Mouse (Mus musculus): Measurements from ENCODE around the gene Hbq1b.
"Not testable (repeated sequence)": the region's sequence is repeated elsewhere in the genome, so short reads cannot be mapped to it uniquely, and the experiment has no call there.

Gene Hbq1b

DNA sequence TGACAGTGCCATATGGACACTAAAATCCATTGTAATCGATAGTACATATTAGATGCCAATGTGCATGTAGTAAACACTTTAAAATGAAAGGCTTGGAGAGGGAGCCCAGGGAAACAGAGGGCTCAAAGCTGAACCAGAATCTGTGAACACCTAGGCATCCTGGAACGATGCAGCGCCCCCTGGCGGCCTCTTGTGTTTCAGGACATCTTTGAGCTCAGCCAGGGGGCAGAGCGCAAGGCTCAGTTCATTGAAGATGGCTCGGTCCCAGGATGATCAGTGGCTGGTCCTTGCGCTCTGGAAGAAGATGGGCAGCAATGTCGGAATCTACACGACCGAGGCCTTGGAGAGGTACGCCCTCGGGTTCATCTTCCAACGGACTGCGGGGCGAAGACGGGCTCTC, 13.1 kb downstream of the Hbq1b start, which contains the start of gene Hbq1a:
Gene Hbq1a (plus strand): TSS at position 205 of the 400 bp plus-strand sequence.
- intact Hi-C loops (cut with DNase I), result not testable (repeated sequence)

DNA sequence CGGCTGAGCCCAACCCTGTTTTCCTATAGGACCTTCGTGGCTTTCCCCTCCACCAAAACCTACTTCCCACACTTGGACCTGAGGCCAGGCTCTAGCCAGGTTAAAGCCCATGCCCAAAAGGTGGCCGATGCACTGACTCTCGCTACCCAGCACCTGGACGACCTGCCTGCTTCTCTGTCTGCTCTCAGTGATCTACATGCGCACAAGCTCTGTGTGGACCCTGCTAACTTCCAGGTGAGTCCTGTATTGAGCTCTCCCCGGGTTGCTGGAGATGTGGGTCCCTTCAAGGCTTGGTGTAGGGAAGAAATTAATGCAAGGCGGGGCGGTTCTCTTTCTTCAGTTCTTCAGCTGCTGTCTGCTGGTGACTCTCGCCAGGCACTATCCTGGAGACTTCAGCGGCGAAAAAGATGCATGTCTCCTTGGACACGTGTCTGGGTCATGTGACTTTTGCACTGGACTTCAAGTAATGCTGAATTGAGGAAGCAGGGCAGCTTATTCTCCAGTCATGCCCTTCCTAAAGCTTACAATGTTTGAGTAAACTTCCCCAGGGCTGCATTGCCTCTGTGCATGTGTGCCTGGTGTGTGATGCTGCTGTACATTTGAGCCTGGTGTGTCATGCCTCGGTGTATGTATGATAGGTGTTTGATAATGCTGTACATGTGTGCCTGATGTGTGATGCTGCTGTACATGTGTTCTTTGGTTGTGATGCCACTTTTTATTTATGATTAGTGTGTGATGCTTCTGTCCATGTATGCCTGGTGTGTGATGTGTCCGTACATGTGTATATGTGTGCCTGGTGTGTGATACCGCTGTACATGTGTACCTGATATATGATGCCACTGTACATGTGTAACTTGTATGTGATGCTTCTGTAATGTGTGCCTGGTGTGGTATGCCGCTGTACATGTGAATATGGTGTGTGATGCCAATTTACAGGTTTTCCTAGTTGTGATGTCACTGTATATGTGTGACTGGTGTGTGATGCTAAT, 13.8 kb downstream of the Hbq1b start:
- intact Hi-C loops (cut with DNase I), result no loop called here

GRCm38 (mm10) chr11:32301506-32301905, 14.7 kb downstream of the Hbq1b start:
- intact Hi-C loops (cut with DNase I), result no loop called here

DNA sequence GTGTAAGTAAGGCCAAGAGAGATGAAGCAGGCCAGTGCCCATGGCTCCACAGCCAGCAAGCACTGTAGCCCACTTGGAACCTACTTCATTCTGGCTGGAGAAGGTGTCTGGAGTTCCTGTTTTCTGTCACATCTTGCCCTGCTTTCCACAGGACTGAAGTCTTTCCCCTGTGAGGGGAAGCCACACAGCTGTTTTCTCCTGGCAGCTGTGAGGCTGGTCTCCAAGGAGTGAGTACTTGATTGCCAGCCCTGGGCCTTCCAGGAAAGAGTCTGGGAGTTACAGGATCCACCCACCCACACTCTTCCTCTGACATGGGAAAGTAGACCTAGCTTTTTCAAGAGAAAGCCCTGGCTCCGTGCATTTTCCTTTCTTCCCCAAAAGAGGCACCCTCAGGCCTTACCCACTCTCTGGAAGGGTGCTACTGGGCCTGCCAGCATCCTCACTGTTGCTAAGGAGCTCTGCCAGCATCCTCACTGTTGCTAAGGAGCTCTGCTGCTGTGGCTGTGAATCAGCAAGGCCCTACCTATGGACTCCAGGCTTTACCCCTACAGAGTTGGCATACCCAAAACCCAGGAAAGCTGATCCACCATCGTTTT, 16.2 kb downstream of the Hbq1b start:
- intact Hi-C loops (cut with DNase I), result no loop called here

DNA sequence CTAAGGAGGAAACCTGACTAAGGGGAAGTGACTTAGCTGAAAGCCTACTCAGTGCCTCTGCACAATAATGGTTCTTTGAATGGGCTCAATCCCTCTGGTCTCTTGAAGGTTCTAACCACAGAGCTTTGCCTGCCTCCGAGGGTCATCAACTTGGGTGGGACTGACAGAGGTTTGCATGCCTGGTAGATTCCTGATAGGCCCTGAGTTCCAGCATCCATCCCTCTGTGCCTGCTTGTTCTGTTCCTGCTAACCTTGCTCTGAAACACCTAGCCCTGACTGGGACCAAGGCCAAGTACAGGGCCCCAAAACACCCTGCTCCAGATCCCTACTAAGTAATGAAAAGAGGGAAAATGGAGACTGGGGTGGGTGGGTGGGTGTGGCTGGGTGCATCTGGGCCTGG, 16.7 kb downstream of the Hbq1b start:
- intact Hi-C loops (cut with DNase I), result no loop called here

DNA sequence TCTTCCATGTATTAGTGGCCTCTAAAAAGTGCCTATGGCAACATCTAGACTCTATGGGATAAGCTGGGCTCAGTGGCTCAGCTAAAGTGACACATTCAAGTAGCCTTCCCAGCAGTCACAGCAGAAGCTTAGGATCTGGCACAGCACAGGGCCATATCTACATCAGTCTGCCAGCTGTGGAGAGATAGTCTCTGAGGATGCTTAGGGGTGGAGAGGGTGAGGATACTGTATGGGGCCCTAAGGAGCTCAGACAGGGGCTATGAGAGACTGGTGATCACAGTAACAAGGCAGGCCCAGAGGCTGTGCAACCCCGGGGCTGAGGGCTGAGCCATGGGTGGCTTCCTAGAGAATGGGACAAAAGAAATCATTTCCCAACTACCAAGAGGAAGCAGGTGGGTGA, 20.2 kb downstream of the Hbq1b start:
- intact Hi-C loops (cut with DNase I), result no loop called here

DNA sequence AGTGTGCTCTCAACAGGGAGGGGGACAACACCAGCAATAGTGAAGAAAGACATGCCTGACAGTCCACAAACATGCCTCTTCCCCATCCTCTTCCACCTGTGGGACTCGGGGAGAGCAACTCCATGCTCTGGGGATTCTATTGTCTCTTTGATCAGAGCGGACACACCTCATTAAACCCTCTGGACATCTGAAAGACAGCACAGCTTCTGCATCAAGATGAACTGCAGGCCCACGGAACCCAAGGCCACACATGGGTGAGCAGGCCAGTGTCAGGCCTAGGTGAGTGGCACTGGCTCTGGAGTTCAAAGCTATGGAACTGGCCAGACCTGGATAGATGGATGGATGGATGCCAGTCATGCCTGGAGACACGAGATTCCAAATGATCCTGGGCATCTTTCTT, 22.7 kb downstream of the Hbq1b start:
- intact Hi-C loops (cut with DNase I), result no loop called here

GRCm38 (mm10) chr11:32309928-32310327, 23.2 kb downstream of the Hbq1b start:
- intact Hi-C loops (cut with DNase I), result no loop called here

- intact Hi-C loops (cut with DNase I), result no loop called here
These were observed 29.2 kb downstream of the Hbq1b start for GRCm38 (mm10) chr11:32316009-32316408.

GRCm38 (mm10) chr11:32320507-32321195, 33.9 kb downstream of the Hbq1b start:
- intact Hi-C loops (cut with DNase I), result loop anchor here (5.0 to 10.0 kb wide), 2 partner anchors 106 to 138 kb away; no protein-coding TSS in a partner anchor

DNA sequence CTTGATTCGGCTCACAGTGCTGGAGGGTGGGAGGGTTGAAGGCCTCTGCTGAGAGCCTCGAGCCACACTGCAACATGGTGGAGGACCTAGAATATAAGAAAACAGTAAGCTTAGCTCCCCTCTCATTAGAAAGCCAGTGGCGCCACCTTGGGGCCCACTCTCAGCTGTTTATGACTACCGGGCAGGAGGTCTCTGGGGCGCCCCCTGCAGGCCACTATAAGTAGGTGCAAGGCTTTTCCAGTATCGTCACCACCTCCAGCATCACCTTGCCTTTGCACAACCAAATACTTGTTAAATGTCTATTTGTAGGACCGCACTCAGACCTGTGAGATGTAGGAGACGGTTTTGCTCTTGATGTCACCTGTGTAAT, 34.4 kb downstream of the Hbq1b start:
- intact Hi-C loops (cut with DNase I), result loop anchor here (5.0 to 10.0 kb wide), 2 partner anchors 106 to 139 kb away; no protein-coding TSS in a partner anchor

DNA sequence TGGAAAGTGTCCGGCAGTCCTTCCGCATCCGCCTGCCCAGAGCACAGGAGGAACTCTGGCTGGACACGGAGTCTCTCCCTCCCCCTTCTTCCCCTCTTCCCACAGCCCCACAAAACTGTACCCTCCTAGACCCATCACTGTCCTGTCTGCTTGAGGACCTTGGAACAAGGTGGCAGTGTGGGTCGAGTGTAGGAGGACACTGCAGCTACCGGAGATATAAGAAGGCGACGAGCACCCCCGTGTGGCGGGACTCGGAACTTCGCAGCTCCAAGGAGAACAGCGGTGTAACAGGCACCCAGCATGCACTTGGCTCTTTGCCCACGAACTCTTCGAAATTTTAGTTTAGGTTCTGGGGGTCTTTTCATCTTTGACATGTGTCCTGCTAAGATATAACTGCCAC, 37.8 kb downstream of the Hbq1b start:
- intact Hi-C loops (cut with DNase I), result loop anchor here (5.0 to 10.0 kb wide), 2 partner anchors 110 to 142 kb away; no protein-coding TSS in a partner anchor

- intact Hi-C loops (cut with DNase I), result no loop called here
These were observed 44.3 kb downstream of the Hbq1b start for GRCm38 (mm10) chr11:32331075-32331474.

DNA sequence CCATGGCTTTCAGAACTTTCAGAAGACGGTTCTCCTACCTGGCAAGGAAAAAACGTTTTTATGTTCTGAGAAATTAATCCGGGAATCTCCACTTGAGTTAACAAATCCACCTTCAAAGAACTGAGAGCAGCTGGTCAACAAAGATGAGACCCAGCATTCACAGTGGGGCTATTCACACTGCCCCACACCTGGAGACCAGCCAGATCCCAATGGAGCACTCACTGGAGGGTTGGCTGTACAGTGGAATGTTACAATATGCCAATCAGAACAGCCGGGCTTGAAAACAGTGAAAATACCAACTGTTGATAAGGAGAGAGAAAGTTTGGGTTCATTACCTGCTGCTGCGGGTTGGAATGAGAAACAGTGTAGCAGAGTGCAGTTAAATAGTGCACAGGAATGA, 45.1 kb downstream of the Hbq1b start:
- intact Hi-C loops (cut with DNase I), result no loop called here

DNA sequence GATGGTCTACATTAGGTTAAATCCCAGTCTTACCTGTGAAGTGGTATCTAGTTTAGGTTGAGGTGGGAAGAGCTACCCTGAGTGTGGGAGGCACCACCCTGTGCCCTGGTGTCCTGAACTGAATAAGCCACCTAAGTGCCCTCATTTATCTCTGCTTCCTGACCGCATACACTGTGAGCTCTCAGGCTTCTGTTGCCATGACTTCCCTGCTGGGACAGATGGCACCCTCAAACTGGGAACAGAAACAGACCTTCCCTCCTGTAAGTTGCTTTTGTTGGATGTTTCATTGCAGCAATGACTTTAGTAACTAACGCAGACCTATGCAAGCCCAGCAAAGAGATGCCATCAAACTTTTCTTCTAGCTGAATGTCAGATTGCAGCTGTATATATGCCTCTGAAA, 46.5 kb downstream of the Hbq1b start:
- intact Hi-C loops (cut with DNase I), result no loop called here

GRCm38 (mm10) chr11:32336435-32336907, 49.7 kb downstream of the Hbq1b start:
- intact Hi-C loops (cut with DNase I), result no loop called here

Measured in adrenal gland (tissue).